Mouse (Mus musculus) embryonic facial prominence, embryonic 11.5 days (tissue): ENCODE data around the gene Adora1. TPM values are rescaled to one million over a fixed set of nuclear protein-coding genes. Genes with fewer than 3 reads are reported as not detected.

Experiments used
- ATAC-seq: fragments of 200-750 bp; cut with Nextera tagmentation; replicated peaks from 2 replicates; pipeline ENCODE4 v1.8.0; 2017; ENCODE audit warnings: low read depth; ENCODE audit not compliant: insufficient number of reproducible peaks, low FRiP score, low TSS enrichment
- DNase-seq: peaks from one replicate; pipeline ENCODE4 v3.0.0-alpha.2; 2015; ENCODE audit warnings: low spot score
- H3K27ac ChIP-seq: fragments of 300-500 bp; sonication (generic); replicated peaks from 2 replicates; pipeline ENCODE4 v1.5.1; 2014; ENCODE audit warnings: mild to moderate bottlenecking, low read depth, low read length, control low read depth
- H3K27me3 ChIP-seq: fragments of 300-500 bp; sonication (generic); 2 replicates; pipeline ENCODE4 v1.6.1; 2014; ENCODE audit warnings: mild to moderate bottlenecking, low read length, moderate library complexity, mixed read lengths; ENCODE audit not compliant: control insufficient read depth, insufficient read depth
- H3K36me3 ChIP-seq: fragments of 300-500 bp; sonication (generic); replicated peaks from 2 replicates; pipeline ENCODE4 v1.6.1; 2014; ENCODE audit warnings: low read depth, mild to moderate bottlenecking, low read length, moderate library complexity, mixed read lengths; ENCODE audit not compliant: control insufficient read depth, insufficient read depth
- H3K4me1 ChIP-seq: fragments of 300-500 bp; sonication (generic); 2 replicates; pipeline ENCODE4 v1.6.1; 2014; ENCODE audit warnings: low read length, mixed read lengths; ENCODE audit not compliant: control insufficient read depth, insufficient read depth
- H3K4me2 ChIP-seq: fragments of 300-500 bp; sonication (generic); 2 replicates; pipeline ENCODE4 v1.6.1; 2014; ENCODE audit warnings: low read depth, mild to moderate bottlenecking, control low read depth, low read length, moderate library complexity
- H3K4me3 ChIP-seq: fragments of 300-500 bp; sonication (generic); 2 replicates; pipeline ENCODE4 v1.5.1; 2014; ENCODE audit warnings: low read depth, low read length, control low read depth
- H3K9ac ChIP-seq: fragments of 300-500 bp; sonication (generic); replicated peaks from 2 replicates; pipeline ENCODE4 v1.6.1; 2014; ENCODE audit warnings: mild to moderate bottlenecking, control low read depth, low read length
- H3K9me3 ChIP-seq: fragments of 300-500 bp; sonication (generic); replicated peaks from 2 replicates; pipeline ENCODE4 v1.6.1; 2016; ENCODE audit warnings: mild to moderate bottlenecking, low read length, inconsistent platforms, mixed read lengths; ENCODE audit not compliant: control insufficient read depth
- WGBS: fragments of 180-500 bp; shearing (Covaris S2); extraction: QIAGEN DNeasy Blood & Tissue Kit; methylation state at CpG from one replicate; pipeline ENCODE4 v1.1.7; 2014; 5-methylcytosine and 5-hydroxymethylcytosine counted together
- polyA plus RNA-seq: library from polyadenylated mRNA; unstranded; fragments of >200 nt; fragmentation: Nextera tagmentation; extraction: Ambion mirVana; gene quantifications from 2 replicates; pipeline ENCODE4 v1.2.1, GENCODE M21; 2014

Gene Adora1
- polyA plus RNA-seq, 1 experiment from 2014 or later, result 0.60 TPM

GRCm38 (mm10) chr1:134234455-134235390, 508 bp downstream of the Adora1 start:
- Histone ChIP-seq H3K4me1 (no peaks in the 10 kb centered on the region), H3K4me3 (peak overlapping the region; percentile 40), H3K4me2 (peak overlapping the region; percentile 93), H3K36me3 (no peaks in the 10 kb centered on the region), H3K9me3 (no peaks in the 10 kb centered on the region), H3K27me3 (peaks cover 37% of the 10 kb centered on the region), H3K9ac (peak overlapping the region; percentile 43), H3K27ac (no peak overlapping the region)
- ATAC-seq (0 out of 2 replicates have a peak, but pooled peaks have one; percentile 32), DNase-seq (peak; percentile 52)
- WGBS, result under 1% methylated on average over 41 of the region's 41 CpGs

DNA sequence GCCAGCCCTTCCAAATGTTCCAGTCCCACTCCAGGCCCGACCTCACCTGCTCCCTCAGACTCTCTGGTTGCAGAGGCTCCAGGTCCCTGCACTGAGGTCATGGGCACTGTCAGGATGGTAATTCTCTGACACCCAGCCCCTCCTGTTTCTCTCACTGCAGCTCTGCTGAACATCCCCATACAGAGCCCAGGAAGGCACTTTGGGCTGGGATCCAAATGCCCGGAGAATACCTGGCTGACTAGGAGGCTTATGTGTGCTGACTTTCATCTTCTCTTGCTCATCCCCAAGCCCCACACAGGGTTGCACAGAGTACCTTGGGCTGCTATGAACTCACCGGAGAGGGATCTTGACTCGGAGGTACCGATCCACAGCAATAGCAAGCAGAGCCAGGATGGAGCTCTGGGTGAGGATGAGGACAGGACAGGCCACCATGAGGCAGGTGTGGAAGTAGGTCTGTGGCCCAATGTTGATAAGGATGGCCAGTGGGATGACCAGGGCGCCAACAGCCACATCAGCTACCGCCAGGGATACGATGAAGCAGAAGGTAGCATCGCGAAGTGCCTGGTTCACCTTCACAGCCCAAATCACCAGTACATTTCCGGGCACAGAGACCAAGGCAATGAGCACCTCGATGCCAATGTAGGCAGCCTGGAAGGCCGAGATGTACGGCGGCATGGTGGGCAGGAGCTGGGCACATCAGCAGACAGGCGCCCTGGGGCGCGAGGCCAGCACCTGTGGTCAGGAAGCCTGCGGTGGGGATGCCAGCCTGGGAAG, 1.4 kb downstream of the Adora1 start:
- ATAC-seq (no peak), DNase-seq (no peak)
- 47% methylated on average over 19 of the region's 19 CpGs for WGBS
- Histone ChIP-seq H3K9me3 (no peaks in the 10 kb centered on the region), H3K9ac (no peak overlapping the region), H3K36me3 (no peaks in the 10 kb centered on the region), H3K4me1 (no peaks in the 10 kb centered on the region), H3K27me3 (peaks cover 37% of the 10 kb centered on the region), H3K27ac (no peak overlapping the region), H3K4me2 (no peak overlapping the region; the same call in 1 of the 2 replicates), H3K4me3 (no peak overlapping the region; the same call in 1 of the 2 replicates)

DNA sequence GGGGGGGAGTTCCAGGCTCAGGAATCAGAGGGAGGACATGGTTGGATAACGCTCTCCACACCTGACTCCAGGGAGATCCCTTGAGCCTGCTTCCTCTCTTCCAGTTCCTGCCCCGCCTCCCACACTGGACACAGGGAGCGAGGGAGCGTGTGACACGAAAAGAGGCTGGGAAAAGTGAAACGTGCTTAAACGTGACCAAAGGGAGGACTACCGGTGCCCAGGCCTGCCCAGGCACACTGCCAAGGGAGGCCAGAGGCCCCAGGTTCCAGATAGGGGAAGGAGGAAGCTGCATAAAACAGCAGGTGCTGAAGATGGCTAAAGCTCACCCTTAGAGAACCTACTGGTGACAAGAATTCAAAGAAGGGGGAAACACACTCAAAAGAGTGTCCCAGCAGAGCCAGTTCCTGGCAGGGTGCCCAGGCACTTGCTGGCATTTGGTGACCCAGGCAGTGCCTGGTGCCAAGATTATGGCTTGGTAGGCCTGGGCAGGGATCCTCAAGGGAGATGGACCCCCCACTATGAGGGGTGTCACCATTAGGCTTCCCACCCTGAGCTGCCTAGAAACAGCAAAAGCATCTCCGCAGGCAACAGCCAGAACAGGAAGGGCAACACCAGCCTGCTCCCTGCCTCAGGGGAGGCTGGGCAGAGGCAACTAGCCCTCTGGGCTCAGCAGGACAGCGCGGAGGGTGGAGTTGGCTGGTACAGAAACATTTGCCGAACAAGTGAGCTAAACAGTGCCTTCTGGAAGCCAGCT, 2.3 kb downstream of the Adora1 start:
- 50% methylated on average over 12 of the region's 12 CpGs for WGBS
- DNase-seq (no peak), ATAC-seq (no peak)
- H3K4me2 ChIP-seq, result no peak overlapping the region
- H3K4me1 ChIP-seq, result no peaks in the 10 kb centered on the region
- H3K27me3 ChIP-seq, result peaks cover 37% of the 10 kb centered on the region
- no peaks in the 10 kb centered on the region for H3K36me3 ChIP-seq
- no peak overlapping the region for H3K4me3 ChIP-seq
- no peaks in the 10 kb centered on the region for H3K9me3 ChIP-seq
- no peak overlapping the region for H3K9ac ChIP-seq
- no peak overlapping the region for H3K27ac ChIP-seq

GRCm38 (mm10) chr1:134232326-134232725, 2.9 kb downstream of the Adora1 start:
- Histone ChIP-seq H3K27me3 (peaks cover 37% of the 10 kb centered on the region), H3K9me3 (no peaks in the 10 kb centered on the region)
- no peak for DNase-seq

GRCm38 (mm10) chr1:134231681-134232080, 3.5 kb downstream of the Adora1 start:
- Histone ChIP-seq H3K4me2 (no peak overlapping the region), H3K27ac (no peak overlapping the region), H3K9ac (no peak overlapping the region), H3K27me3 (peaks cover 37% of the 10 kb centered on the region), H3K4me1 (no peaks in the 10 kb centered on the region), H3K4me3 (no peak overlapping the region), H3K36me3 (no peaks in the 10 kb centered on the region), H3K9me3 (no peaks in the 10 kb centered on the region)
- no peak for ATAC-seq
- no peak for DNase-seq
- 76% methylated on average over 3 of the region's 3 CpGs for WGBS

More at GRCm38 (mm10) chr1:134232326-134232725, 2.9 kb downstream of the Adora1 start:
- no peak for ATAC-seq
- Histone ChIP-seq H3K36me3 (no peaks in the 10 kb centered on the region), H3K4me1 (no peaks in the 10 kb centered on the region), H3K4me2 (no peak overlapping the region), H3K4me3 (no peak overlapping the region), H3K27ac (no peak overlapping the region), H3K9ac (no peak overlapping the region)
- 70% methylated on average over 8 of the region's 8 CpGs for WGBS

GRCm38 (mm10) chr1:134231270-134231669, 4.0 kb downstream of the Adora1 start:
- H3K4me3 ChIP-seq, result no peak overlapping the region
- no peak overlapping the region for H3K9ac ChIP-seq
- no peak for ATAC-seq
- H3K9me3 ChIP-seq, result no peaks in the 10 kb centered on the region
- H3K27ac ChIP-seq, result no peak overlapping the region
- H3K36me3 ChIP-seq, result no peaks in the 10 kb centered on the region
- peaks cover 34% of the 10 kb centered on the region for H3K27me3 ChIP-seq
- no peak overlapping the region for H3K4me2 ChIP-seq
- no peak for DNase-seq
- no peaks in the 10 kb centered on the region for H3K4me1 ChIP-seq
- 81% methylated on average over 3 of the region's 3 CpGs for WGBS

- ATAC-seq, result no peak
- Histone ChIP-seq H3K27me3 (peaks cover 29% of the 10 kb centered on the region), H3K4me2 (no peak overlapping the region; the same call in 1 of the 2 replicates), H3K36me3 (no peaks in the 10 kb centered on the region), H3K27ac (no peak overlapping the region), H3K9me3 (no peaks in the 10 kb centered on the region), H3K4me1 (no peaks in the 10 kb centered on the region), H3K9ac (no peak overlapping the region), H3K4me3 (no peak overlapping the region)
- DNase-seq, result no peak
- 86% methylated on average over 10 of the region's 10 CpGs for WGBS
Observed at GRCm38 (mm10) chr1:134230638-134231228, 4.5 kb downstream of the Adora1 start.
